Mouse (Mus musculus) liver, adult 2 months (tissue): ENCODE measurements at regions not wholly inside any gene's neighbourhood (a gene's known extent, or its start where the extent isn't known, plus 50 kb on each side); places are given as distances from the start of the nearest gene placed in this dataset.

Source experiments
- CTCF ChIP-seq: fragments of 200-500 bp; IDR thresholded peaks from 2 replicates; pipeline ENCODE4 v1.5.1; 2011; ENCODE audit warnings: low read depth, low read length, control low read depth
- POLR2A ChIP-seq: fragments of 200-500 bp; IDR thresholded peaks from 2 replicates; pipeline ENCODE4 v1.6.1; 2011; ENCODE audit warnings: low read length, control low read depth; ENCODE audit not compliant: insufficient read depth; ENCODE audit errors: extremely low read depth

DNA sequence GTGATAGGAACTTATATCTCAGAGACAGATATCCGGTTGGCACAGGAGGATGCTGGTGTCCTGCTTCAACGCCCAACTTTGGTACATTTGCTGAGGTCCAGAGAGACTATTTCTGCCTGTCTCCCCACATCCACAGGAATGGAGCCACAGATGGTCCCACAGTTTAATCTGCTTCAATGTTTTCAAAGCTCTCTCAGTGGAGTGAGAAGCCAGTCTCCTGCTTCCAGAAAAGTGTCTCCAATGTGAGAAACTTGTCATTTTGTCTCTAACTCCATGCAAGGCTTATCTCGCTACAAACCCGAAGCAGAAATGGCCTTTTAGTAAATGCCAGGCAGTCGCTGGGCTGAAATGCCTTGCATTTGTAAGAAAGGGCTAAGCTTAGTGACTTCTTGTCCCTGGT is 86.9 kb upstream of the Frmd4a start:
- TF ChIP-seq CTCF (no peak), POLR2A (no peak)
